In genomic region chr1:75400493-75401115, GRCm38 (mm10) we compare ENCODE assay signal across 9 mouse cellular contexts. TPM values are rescaled to one million over a fixed set of nuclear protein-coding genes. Genes with fewer than 3 reads are reported as not detected.
A peak's percentile ranks its signal among the peaks of the same experiment; 100 is the strongest.
DNase-seq lines count a peak whose midpoint lies in the region; ATAC-seq and TF ChIP-seq lines count a peak whose summit lies in the region.
"Had no signal": no experiment of that assay in that cellular context is flagged by ENCODE, and none has a peak within 500 bp of the region (broad histone marks: within the 10 kb centered on the region; RNA-seq: fewer than 3 reads in every experiment).

No protein-coding gene starts in this region.

- no peak for TF ChIP-seq CTCF in gastrocnemius, adult 2 months (IDR thresholded peaks at IDR 0.05)
- no peak for TF ChIP-seq CTCF in midbrain, postnatal 0 days (IDR thresholded peaks at IDR 0.05)

- H3K4me1 ChIP-seq in midbrain, embryonic 11.5 days (ENCODE audit: control insufficient read depth, insufficient read depth, low read length) = peaks cover 26% of the 10 kb centered on the region
- 0 out of 2 replicates have a peak, but pooled peaks cover 7% of the 10 kb centered on the region for H3K4me1 ChIP-seq in midbrain, postnatal 0 days (ENCODE audit: insufficient read depth, low read length)
- H3K4me1 ChIP-seq in limb, embryonic 15.5 days = peaks cover 28% of the 10 kb centered on the region

- H3K36me3 ChIP-seq in midbrain, embryonic 11.5 days (ENCODE audit: control insufficient read depth, insufficient read depth, low read length) = no peaks in the 10 kb centered on the region
- peaks cover 43% of the 10 kb centered on the region for H3K36me3 ChIP-seq in midbrain, postnatal 0 days (ENCODE audit: insufficient read depth, low read length)
- H3K36me3 ChIP-seq in limb, embryonic 15.5 days = peaks cover 47% of the 10 kb centered on the region

- intact Hi-C loops in gastrocnemius, adult 2 months (cut with DNase I) = no loop called here

- no peaks in the 10 kb centered on the region for H3K9me3 ChIP-seq in midbrain, embryonic 11.5 days (ENCODE audit: control insufficient read depth, low read length)
- H3K9me3 ChIP-seq in midbrain, postnatal 0 days (ENCODE audit: low read length) = no peaks in the 10 kb centered on the region
- H3K9me3 ChIP-seq in limb, embryonic 15.5 days = no peaks in the 10 kb centered on the region

- H3K27me3 ChIP-seq in midbrain, embryonic 11.5 days (ENCODE audit: control insufficient read depth, insufficient read depth, low read length) = no peaks in the 10 kb centered on the region
- H3K27me3 ChIP-seq in midbrain, postnatal 0 days (ENCODE audit: insufficient read depth, low read length) = no peaks in the 10 kb centered on the region; the same call in 1 of the 2 replicates
- no peaks in the 10 kb centered on the region for H3K27me3 ChIP-seq in limb, embryonic 15.5 days

- peak overlapping the region; percentile 41 for H3K9ac ChIP-seq in midbrain, embryonic 11.5 days (ENCODE audit: low read length)
- no peak overlapping the region for H3K9ac ChIP-seq in midbrain, postnatal 0 days (replicated peaks; ENCODE audit: low read length, poor library complexity, severe bottlenecking)
- no peak overlapping the region for H3K9ac ChIP-seq in limb, embryonic 15.5 days

- peak overlapping the region; percentile 99 for H3K27ac ChIP-seq in gastrocnemius, adult 2 months
- no peak overlapping the region; the same call in 1 of the 2 replicates for H3K27ac ChIP-seq in midbrain, embryonic 11.5 days (ENCODE audit: low read depth, low read length)
- H3K27ac ChIP-seq in midbrain, postnatal 0 days (ENCODE audit: low read depth, low read length) = no peak overlapping the region; the same call in 1 of the 2 replicates
- peak overlapping the region; percentile 64; the same call in 1 of the 2 replicates for H3K27ac ChIP-seq in limb, embryonic 15.5 days

- peak overlapping the region; percentile 71 for H3K4me3 ChIP-seq in gastrocnemius, adult 2 months
- no peak overlapping the region for H3K4me3 ChIP-seq in midbrain, embryonic 11.5 days (ENCODE audit: low read depth, low read length)
- no peak overlapping the region for H3K4me3 ChIP-seq in midbrain, postnatal 0 days (ENCODE audit: low read depth, low read length)
- no peak overlapping the region; the same call in 1 of the 2 replicates for H3K4me3 ChIP-seq in limb, embryonic 15.5 days

- DNase-seq in gastrocnemius, adult 2 months = peak; percentile 86
- DNase-seq in gastrocnemius, postnatal 10 days = no peak
- no peak for DNase-seq in midbrain, embryonic 11.5 days (ENCODE audit: low spot score, missing footprints)
- DNase-seq in midbrain, postnatal 0 days (ENCODE audit: low spot score) = no peak
- DNase-seq in urinary bladder, postnatal 10 days (ENCODE audit: low spot score) = no peak
- no peak for DNase-seq in thymus, postnatal 10 days (ENCODE audit: low spot score in 2 of 2)
- DNase-seq: lung, adult 2 months had no signal

- ATAC-seq in midbrain, embryonic 11.5 days (ENCODE audit: low FRiP score) = peak; percentile 3; the same call in 1 of the 2 replicates
- no peak for ATAC-seq in midbrain, postnatal 0 days (ENCODE audit: low FRiP score)
- ATAC-seq in limb, embryonic 15.5 days (ENCODE audit: insufficient number of reproducible peaks, low FRiP score, low TSS enrichment, low read depth) = 0 out of 2 replicates have a peak, but pooled peaks have one; percentile 1
- ATAC-seq in megakaryocyte progenitor cell, adult 5-6 weeks (replicated peaks; ENCODE audit: poor library complexity) = no peak

- WGBS in midbrain, embryonic 11.5 days = 40% methylated on average over 6 of the region's 6 CpGs
- WGBS in midbrain, postnatal 0 days = 47% methylated on average over 6 of the region's 6 CpGs
- WGBS in limb, embryonic 15.5 days = 40% methylated on average over 6 of the region's 6 CpGs

- H3K4me2 ChIP-seq in midbrain, embryonic 11.5 days = peak overlapping the region; percentile 39
- H3K4me2 ChIP-seq in midbrain, postnatal 0 days (ENCODE audit: low read depth, low read length, poor library complexity, severe bottlenecking) = no peak overlapping the region
- peak overlapping the region; percentile 36 for H3K4me2 ChIP-seq in limb, embryonic 15.5 days

RNA-seq across cellular contexts. Expression of gene Speg, which starts 25.5 kb away (rescaled TPM):
- total RNA-seq in gastrocnemius, adult 2 months (2021) = 100 to 1,000 TPM; 268 to 311 TPM
- 100 to 1,000 TPM; 196 to 209 TPM for total RNA-seq in gastrocnemius, postnatal 10 days (2021)
- 13.4 and 15.2 TPM in 2 replicates for polyA plus RNA-seq in midbrain, embryonic 11.5 days (2014; fragmentation: Nextera tagmentation; extraction: Ambion mirVana)
- total RNA-seq in midbrain, postnatal 0 days (2014; rRNA removed) = 62.9 and 70.6 TPM in 2 replicates
- polyA plus RNA-seq in midbrain, postnatal 0 days (2015; fragmentation: Nextera tagmentation; extraction: Ambion mirVana) = 22.0 and 23.7 TPM in 2 replicates
- 15.4 and 16.3 TPM in 2 replicates for polyA plus RNA-seq in limb, embryonic 15.5 days (2015; fragmentation: Nextera tagmentation; extraction: Ambion mirVana)
- total RNA-seq in megakaryocyte progenitor cell, adult 5-6 weeks (2015) = not detected in 2 replicates
- total RNA-seq in megakaryocyte progenitor cell, adult 5-6 weeks (2017) = not detected in 2 replicates

RNA-seq across cellular contexts. Expression of gene Gmppa, which starts 35.1 kb away (rescaled TPM):
- 10 to 100 TPM; 41.1 to 42.7 TPM for total RNA-seq in gastrocnemius, adult 2 months (2021)
- total RNA-seq in gastrocnemius, postnatal 10 days (2021) = 10 to 100 TPM; 35.6 to 39.7 TPM
- 56.1 and 56.4 TPM in 2 replicates for polyA plus RNA-seq in midbrain, embryonic 11.5 days (2014; fragmentation: Nextera tagmentation; extraction: Ambion mirVana)
- 77.1 and 94.9 TPM in 2 replicates for total RNA-seq in midbrain, postnatal 0 days (2014; rRNA removed)
- 67.4 and 76.1 TPM in 2 replicates for polyA plus RNA-seq in midbrain, postnatal 0 days (2015; fragmentation: Nextera tagmentation; extraction: Ambion mirVana)
- 94.6 and 97.0 TPM in 2 replicates for polyA plus RNA-seq in limb, embryonic 15.5 days (2015; fragmentation: Nextera tagmentation; extraction: Ambion mirVana)
- total RNA-seq in megakaryocyte progenitor cell, adult 5-6 weeks (2015) = 65.8 and 74.1 TPM in 2 replicates
- 87.0 and 98.6 TPM in 2 replicates for total RNA-seq in megakaryocyte progenitor cell, adult 5-6 weeks (2017)

RNA-seq across cellular contexts. Expression of gene Des, which starts 40.5 kb away (rescaled TPM):
- total RNA-seq in gastrocnemius, adult 2 months (2021) = 1,000 to 10,000 TPM; 2,035 to 2,198 TPM
- total RNA-seq in gastrocnemius, postnatal 10 days (2021) = 1,000 to 10,000 TPM; 1,482 to 1,503 TPM
- polyA plus RNA-seq in midbrain, embryonic 11.5 days (2014; fragmentation: Nextera tagmentation; extraction: Ambion mirVana) = 0.52 and 0.68 TPM in 2 replicates
- total RNA-seq in midbrain, postnatal 0 days (2014; rRNA removed) = 1.9 and 2.6 TPM in 2 replicates
- 1.4 and 1.6 TPM in 2 replicates for polyA plus RNA-seq in midbrain, postnatal 0 days (2015; fragmentation: Nextera tagmentation; extraction: Ambion mirVana)
- 74.4 and 227 TPM in 2 replicates for polyA plus RNA-seq in limb, embryonic 15.5 days (2015; fragmentation: Nextera tagmentation; extraction: Ambion mirVana)
- not detected in 2 replicates for total RNA-seq in megakaryocyte progenitor cell, adult 5-6 weeks (2015)
- not detected in 2 replicates for total RNA-seq in megakaryocyte progenitor cell, adult 5-6 weeks (2017)

RNA-seq across cellular contexts. Expression of gene Asic4, which starts 49.6 kb away (rescaled TPM):
- total RNA-seq in gastrocnemius, adult 2 months (2021) = not detected
- total RNA-seq in gastrocnemius, postnatal 10 days (2021) = not detected
- 4.6 and 5.9 TPM in 2 replicates for polyA plus RNA-seq in midbrain, embryonic 11.5 days (2014; fragmentation: Nextera tagmentation; extraction: Ambion mirVana)
- 180 and 188 TPM in 2 replicates for total RNA-seq in midbrain, postnatal 0 days (2014; rRNA removed)
- 54.8 and 60.0 TPM in 2 replicates for polyA plus RNA-seq in midbrain, postnatal 0 days (2015; fragmentation: Nextera tagmentation; extraction: Ambion mirVana)
- 0.14 TPM in 2 replicates for polyA plus RNA-seq in limb, embryonic 15.5 days (2015; fragmentation: Nextera tagmentation; extraction: Ambion mirVana)
- total RNA-seq in megakaryocyte progenitor cell, adult 5-6 weeks (2015) = not detected in 2 replicates
- not detected in 2 replicates for total RNA-seq in megakaryocyte progenitor cell, adult 5-6 weeks (2017)
- polyA plus RNA-seq: lung, adult 2 months had no signal

Comparison
In these comparisons a context has a peak if more than half of its experiments do, and no peak if none do; other contexts are left out.
1. ATAC-seq: peak in midbrain, embryonic 11.5 days (single experiment) and limb, embryonic 15.5 days (single experiment); none in midbrain, postnatal 0 days (single experiment) and megakaryocyte progenitor cell, adult 5-6 weeks (single experiment).
2. H3K27ac ChIP-seq: peak in gastrocnemius, adult 2 months (single experiment) and limb, embryonic 15.5 days (single experiment); none in midbrain, embryonic 11.5 days (single experiment) and midbrain, postnatal 0 days (single experiment).
3. RNA of gene Speg, which starts 25.5 kb away (total RNA-seq): 268 to 311 TPM in gastrocnemius, adult 2 months, 196 to 209 TPM in gastrocnemius, postnatal 10 days and 62.9 to 70.6 TPM in midbrain, postnatal 0 days; not detected in megakaryocyte progenitor cell, adult 5-6 weeks; every median in the first group is over 10 times any median in the second.
4. RNA of gene Des, which starts 40.5 kb away (total RNA-seq): 2,035 to 2,198 TPM in gastrocnemius, adult 2 months and 1,482 to 1,503 TPM in gastrocnemius, postnatal 10 days; 1.9 to 2.6 TPM in midbrain, postnatal 0 days and not detected in megakaryocyte progenitor cell, adult 5-6 weeks; every median in the first group is over 100 times any median in the second.